Mouse (Mus musculus) CH12.LX (cell line): ENCODE results near the gene 1300017J02Rik. TPM values are rescaled to one million over a fixed set of nuclear protein-coding genes. Genes with fewer than 3 reads are reported as not detected.

Source experiments
- DNase-seq: peaks from one replicate; pipeline ENCODE4 v3.0.0-alpha.2; 2013; ENCODE audit errors: extremely low read depth
- H3K27ac ChIP-seq: 2 replicates; pipeline ENCODE4 v1.5.1; 2012; ENCODE audit warnings: low read depth, mild to moderate bottlenecking, control low read depth, moderate library complexity; ENCODE audit not compliant: insufficient read depth
- H3K27me3 ChIP-seq: replicated peaks from 2 replicates; pipeline ENCODE3; 2012; ENCODE audit warnings: inconsistent platforms
- H3K36me3 ChIP-seq, 2 experiments: replicated peaks in 1 of 2; 2 replicates each; pipeline versions ENCODE3 to v1.6.1; 2012; ENCODE audit warnings: inconsistent platforms in 1 of 2, low read length in 1 of 2, mild to moderate bottlenecking in 1 of 2, mixed read lengths in 1 of 2, moderate library complexity in 1 of 2; ENCODE audit not compliant: control insufficient read depth in 1 of 2, insufficient read depth in 1 of 2
- H3K4me1 ChIP-seq, 2 experiments: 2 replicates each; pipeline ENCODE4 v1.6.1; 2012; ENCODE audit warnings: inconsistent platforms in 1 of 2, moderate library complexity in 1 of 2; ENCODE audit not compliant: insufficient read depth in 2 of 2, control insufficient read depth in 1 of 2
- H3K4me2 ChIP-seq: 2 replicates; pipeline ENCODE4 v1.6.1; 2012; ENCODE audit warnings: low read depth, mild to moderate bottlenecking, control low read depth; ENCODE audit not compliant: poor library complexity, insufficient read depth, severe bottlenecking
- H3K4me3 ChIP-seq, 3 experiments: fragments of 150-350 bp in 1 of 3; sonication (generic) in 1 of 3; replicated peaks in 1 of 3; 2 replicates each; pipeline versions ENCODE3 to v1.5.1; 2011 to 2012; ENCODE audit warnings: low read depth in 2 of 3, low read length in 2 of 3, mild to moderate bottlenecking in 2 of 3, moderate library complexity in 2 of 3, control low read depth in 1 of 3, improper control_type of control experiment in 1 of 3, inconsistent platforms in 1 of 3, mixed read lengths in 1 of 3; ENCODE audit not compliant: poor library complexity in 1 of 3
- H3K79me2 ChIP-seq: replicated peaks from 2 replicates; pipeline ENCODE4 v1.6.1; 2012; ENCODE audit warnings: mild to moderate bottlenecking, moderate library complexity; ENCODE audit not compliant: control insufficient read depth, poor library complexity, insufficient read depth, severe bottlenecking; ENCODE audit errors: extremely low read depth
- H3K9ac ChIP-seq: 2 replicates; pipeline ENCODE4 v1.6.1; 2012; ENCODE audit warnings: low read depth, mild to moderate bottlenecking, control low read depth, moderate library complexity; ENCODE audit not compliant: insufficient read depth
- H3K9me3 ChIP-seq: replicated peaks from 2 replicates; pipeline ENCODE3; 2012; ENCODE audit warnings: low read length, inconsistent platforms, mixed read lengths
- BHLHE40 ChIP-seq: IDR thresholded peaks from 2 replicates; pipeline ENCODE4 v1.6.1; 2011; ENCODE audit warnings: mild to moderate bottlenecking, low read depth, low read length, improper control_type of control experiment
- CHD1 ChIP-seq: IDR thresholded peaks from 2 replicates; pipeline ENCODE4 v1.6.1; 2012; ENCODE audit warnings: low read depth, low read length, improper control_type of control experiment, inconsistent platforms
- CTCF ChIP-seq, 2 experiments: IDR thresholded peaks in 1 of 2; conservative IDR thresholded peaks in 1 of 2; 2 replicates each; pipeline ENCODE4 v1.5.1; 2011 to 2012; ENCODE audit warnings: low read depth in 2 of 2, low read length in 2 of 2, improper control_type of control experiment in 1 of 2, inconsistent platforms in 1 of 2, mild to moderate bottlenecking in 1 of 2, moderate library complexity in 1 of 2
- ELF1 ChIP-seq: IDR thresholded peaks from 2 replicates; pipeline ENCODE4 v1.6.1; 2014; ENCODE audit warnings: low read depth, mild to moderate bottlenecking, inconsistent platforms, low read length, improper control_type of control experiment
- EP300 ChIP-seq: IDR thresholded peaks from 2 replicates; pipeline ENCODE4 v1.6.1; 2011; ENCODE audit warnings: low read length, improper control_type of control experiment
- ETS1 ChIP-seq: conservative IDR thresholded peaks from 2 replicates; pipeline ENCODE4 v1.6.1; 2012; ENCODE audit warnings: low read depth, mild to moderate bottlenecking, inconsistent platforms, low read length, improper control_type of control experiment, moderate library complexity
- GABPA ChIP-seq: IDR thresholded peaks from 2 replicates; pipeline ENCODE4 v1.6.1; 2012; ENCODE audit warnings: low read depth, low read length, improper control_type of control experiment, inconsistent platforms; ENCODE audit not compliant: insufficient replicate concordance
- IRF4 ChIP-seq: IDR thresholded peaks from 2 replicates; pipeline ENCODE4 v1.6.1; 2014; ENCODE audit warnings: low read depth, mild to moderate bottlenecking, inconsistent platforms, low read length, improper control_type of control experiment
- JUN ChIP-seq: IDR thresholded peaks from 2 replicates; pipeline ENCODE4 v1.6.1; 2011; ENCODE audit warnings: low read depth, mild to moderate bottlenecking, low read length, improper control_type of control experiment, moderate library complexity; ENCODE audit not compliant: insufficient read depth
- MAFK ChIP-seq: IDR thresholded peaks from 2 replicates; pipeline ENCODE4 v1.6.1; 2011; ENCODE audit warnings: low read length, improper control_type of control experiment; ENCODE audit not compliant: insufficient replicate concordance
- MAX ChIP-seq: IDR thresholded peaks from 2 replicates; pipeline ENCODE4 v1.6.1; 2011; ENCODE audit warnings: low read length, improper control_type of control experiment
- MEF2A ChIP-seq: IDR thresholded peaks from 2 replicates; pipeline ENCODE4 v1.6.1; 2014; ENCODE audit warnings: low read depth, mild to moderate bottlenecking, inconsistent platforms, low read length, improper control_type of control experiment, borderline replicate concordance
- NRF1 ChIP-seq: IDR thresholded peaks from 2 replicates; pipeline ENCODE4 v1.6.1; 2014; ENCODE audit warnings: low read depth, mild to moderate bottlenecking, inconsistent platforms, low read length, improper control_type of control experiment, moderate library complexity
- POLR2A ChIP-seq: IDR thresholded peaks from 2 replicates; pipeline ENCODE4 v1.6.1; 2011; ENCODE audit warnings: low read depth, mild to moderate bottlenecking, improper control_type of control experiment, low read length
- RAD21 ChIP-seq: IDR thresholded peaks from 2 replicates; pipeline ENCODE4 v1.6.1; 2011; ENCODE audit warnings: low read depth, mild to moderate bottlenecking, low read length, improper control_type of control experiment, moderate library complexity
- RCOR1 ChIP-seq: conservative IDR thresholded peaks from 2 replicates; pipeline ENCODE4 v1.6.1; 2012; ENCODE audit warnings: low read depth, mild to moderate bottlenecking, inconsistent platforms, low read length, improper control_type of control experiment
- SIN3A ChIP-seq: IDR thresholded peaks from 2 replicates; pipeline ENCODE4 v1.6.1; 2012; ENCODE audit warnings: low read length, improper control_type of control experiment, inconsistent platforms
- TBP ChIP-seq: conservative IDR thresholded peaks from 2 replicates; pipeline ENCODE4 v1.6.1; 2011; ENCODE audit warnings: low read depth, low read length, improper control_type of control experiment
- UBTF ChIP-seq: IDR thresholded peaks from 2 replicates; pipeline ENCODE4 v1.6.1; 2012; ENCODE audit warnings: low read depth, mild to moderate bottlenecking, inconsistent platforms, low read length, improper control_type of control experiment, moderate library complexity
- USF1 ChIP-seq: IDR thresholded peaks from 2 replicates; pipeline ENCODE4 v1.6.1; 2014; ENCODE audit warnings: low read depth, mild to moderate bottlenecking, inconsistent platforms, low read length, improper control_type of control experiment
- USF2 ChIP-seq: conservative IDR thresholded peaks from 2 replicates; pipeline ENCODE4 v1.6.1; 2011; ENCODE audit warnings: low read depth, low read length, improper control_type of control experiment
- ZC3H11A ChIP-seq: IDR thresholded peaks from 2 replicates; pipeline ENCODE4 v1.6.1; 2012; ENCODE audit warnings: low read depth, mild to moderate bottlenecking, inconsistent platforms, low read length, improper control_type of control experiment
- ZMIZ1 ChIP-seq: IDR thresholded peaks from 2 replicates; pipeline ENCODE4 v1.6.1; 2012; ENCODE audit warnings: low read depth, mild to moderate bottlenecking, inconsistent platforms, low read length, improper control_type of control experiment
- ZNF384 ChIP-seq: IDR thresholded peaks from 2 replicates; pipeline ENCODE4 v1.6.1; 2012; ENCODE audit warnings: low read depth, low read length, improper control_type of control experiment, inconsistent platforms
- dilution Hi-C: fragments of 300-500 bp; cut with MboI; formaldehyde crosslinking; loops from 2 replicates; pipeline ENCODE4 v1.14.3; 2020; ENCODE audit warnings: low sequenced_read_pairs; ENCODE audit not compliant: extremely low pct_unique_long_range_greater_than_20kb, extremely low pct_ligation_motif_present
- in situ Hi-C: fragments of 300-500 bp; cut with MboI; formaldehyde crosslinking; loops from 3 replicates; pipeline ENCODE4 v1.14.3; 2019; ENCODE audit warnings: low sequenced_read_pairs, low pct_ligation_motif_present, low pct_unique_long_range_greater_than_20kb, mixed read lengths
- polyA plus RNA-seq: library from polyadenylated mRNA; unstranded; fragments of >175 nt; gene quantifications from 2 replicates; pipeline ENCODE4 v1.2.1, GENCODE M21; 2012; ENCODE audit warnings: low read depth; ENCODE audit not compliant: insufficient read length
- total RNA-seq, 2 experiments: library from RNA; depleted of rRNA; stranded (reverse); fragments of 300-350 nt in 1 of 2; fragments of >200 nt in 1 of 2; gene quantifications; 2 replicates each; pipeline ENCODE4 v1.2.3; 2012 to 2014

The 1300017J02Rik gene
- total and polyA plus RNA-seq, 3 experiments, result 0.59 to 0.81 TPM; not detected in 1

GRCm38 (mm10) chr9:103224721-103225120 is 80.2 kb downstream of the 1300017J02Rik start:
- Histone ChIP-seq H3K4me3 (no peak overlapping the region), H3K4me2 (no peak overlapping the region), H3K9ac (no peak overlapping the region), H3K27ac (no peak overlapping the region), H3K79me2 (no peaks in the 10 kb centered on the region), H3K4me1 (no peaks in the 10 kb centered on the region), H3K36me3 (no peaks in the 10 kb centered on the region), H3K27me3 (peaks cover 37% of the 10 kb centered on the region), H3K9me3 (no peaks in the 10 kb centered on the region)
- in situ Hi-C loops (loop anchor here (5.0 kb wide), 1 partner anchor 83 kb away; the partner anchor contains the start of genes 1300017J02Rik and Topbp1), dilution Hi-C loops (no loop called here)
- DNase-seq, result no peak
- TF ChIP-seq ZNF384, result no peak
- TF ChIP-seq POLR2A, result no peak
- TF ChIP-seq NRF1, result no peak
- TF ChIP-seq BHLHE40, result no peak
- no peak for TF ChIP-seq USF1
- TF ChIP-seq ZMIZ1, result no peak
- no peak for TF ChIP-seq JUN

- peak; percentile 21 for DNase-seq
- Histone ChIP-seq H3K9me3 (no peaks in the 10 kb centered on the region), H3K27ac (no peak overlapping the region), H3K79me2 (no peaks in the 10 kb centered on the region), H3K36me3 (no peaks in the 10 kb centered on the region), H3K9ac (no peak overlapping the region), H3K4me1 (peaks cover 8 to 21% of the 10 kb centered on the region in 2 experiments; a peak in 3 of 4 replicates), H3K4me2 (no peak overlapping the region), H3K27me3 (peaks cover 58% of the 10 kb centered on the region)
- dilution Hi-C loops (no loop called here), in situ Hi-C loops (no loop called here)
- TF ChIP-seq ELF1 (no peak), SIN3A (no peak), ZC3H11A (no peak), UBTF (no peak), MAX (no peak), RAD21 (no peak)
- TF ChIP-seq, all 38 proteins: peak for 0
- no peak overlapping the region for H3K4me3 ChIP-seq
Observed at GRCm38 (mm10) chr9:103214281-103214680, 90.6 kb downstream of the 1300017J02Rik start.

GRCm38 (mm10) chr9:103213631-103214030 is 91.3 kb downstream of the 1300017J02Rik start:
- in situ Hi-C loops, result no loop called here

More at GRCm38 (mm10) chr9:103213631-103214030, 91.3 kb downstream of the 1300017J02Rik start:
- Histone ChIP-seq H3K4me2 (0 out of 2 replicates have a peak overlapping the region, but pooled peaks have one; percentile 13), H3K27ac (no peak overlapping the region), H3K36me3 (no peaks in the 10 kb centered on the region), H3K9me3 (no peaks in the 10 kb centered on the region), H3K4me1 (peaks cover 8 to 21% of the 10 kb centered on the region in 2 experiments; a peak in 3 of 4 replicates), H3K27me3 (peaks cover 62% of the 10 kb centered on the region), H3K79me2 (no peaks in the 10 kb centered on the region)
- no peak for DNase-seq
- TF ChIP-seq TBP (no peak), ZNF384 (no peak), IRF4 (no peak), RCOR1 (no peak), ETS1 (no peak), ZC3H11A (no peak), EP300 (no peak), USF2 (no peak), MAFK (no peak), CTCF (conservative IDR thresholded peaks at IDR 0.05 in 1 of 2, IDR thresholded peaks at IDR 0.05 in 1 of 2; ENCODE audit: low read depth in 2 of 2, low read length in 2 of 2) (no peak), MEF2A (no peak), NRF1 (no peak), CHD1 (no peak), GABPA (no peak)
- TF ChIP-seq, all 38 proteins: peak for 0
- dilution Hi-C loops, result no loop called here
- Histone ChIP-seq H3K4me3 (no peak overlapping the region), H3K9ac (no peak overlapping the region)
